Comparison of ENCODE assay signal across 8 mouse cellular contexts in genomic region chr5:124078794-124079416, GRCm38 (mm10). TPM values are rescaled to one million over a fixed set of nuclear protein-coding genes. Genes with fewer than 3 reads are reported as not detected.
DNase-seq lines count a peak whose midpoint lies in the region; ATAC-seq and TF ChIP-seq lines count a peak whose summit lies in the region.

No protein-coding gene starts in this region.

- 0 out of 2 replicates have a peak overlapping the region, but pooled peaks have one; percentile 8 for H3K27ac ChIP-seq in gastrocnemius, adult 2 months

- DNase-seq in gastrocnemius, adult 2 months, result no peak
- no peak for DNase-seq in gastrocnemius, adult 8-10 months (ENCODE audit: low spot score in 2 of 2)
- DNase-seq in cerebellum, adult 9-10 months, result peak; percentile 59
- DNase-seq in left cerebral cortex, postnatal 36 days (ENCODE audit: low spot score in 2 of 2), result peak; percentile 51 to 58
- DNase-seq in right cerebral cortex, adult 2 months (ENCODE audit: low spot score in 2 of 2), result peak; percentile 49 to 62
- no peak for DNase-seq in embryo, embryonic 11 days
- no peak for DNase-seq in kidney, postnatal 10 days

- intact Hi-C loops in gastrocnemius, adult 2 months (cut with DNase I), result no loop called here
- intact Hi-C loops in left cerebral cortex, postnatal 36 days (cut with DNase I), result no loop called here

- no peak overlapping the region for H3K4me3 ChIP-seq in gastrocnemius, adult 2 months

- peak; percentile 38 to 51; a peak in 3 of 4 replicates for ATAC-seq in hematopoietic stem cell, adult 5-6 weeks (replicated peaks in 1 of 2; ENCODE audit: insufficient read depth in 1 of 2, low FRiP score in 2 of 2, low TSS enrichment in 1 of 2, low read depth in 1 of 2, poor library complexity in 2 of 2, severe bottlenecking in 2 of 2)

- TF ChIP-seq CTCF in gastrocnemius, adult 2 months (IDR thresholded peaks at IDR 0.05), result no peak

RNA-seq across cellular contexts. Expression of gene Abcb9, which starts 16.7 kb away (rescaled TPM):
- total RNA-seq in gastrocnemius, adult 2 months (2021), result 10 to 100 TPM in 1 of 2 experiments, 1 to 10 TPM in 1; 7.1 to 11.9 TPM
- 1 to 10 TPM; 7.2 to 9.5 (median 8.8) TPM for total RNA-seq in gastrocnemius, adult 8-10 months (2022)
- total RNA-seq in hematopoietic stem cell, adult 5-6 weeks (2017), result 0.84 and 2.4 TPM in 2 replicates
- total RNA-seq in left cerebral cortex, postnatal 36 days (2021), result 10 to 100 TPM; 55.9 to 57.5 TPM

RNA-seq across cellular contexts. Expression of gene Ogfod2, which starts 33.2 kb away (rescaled TPM):
- 10 to 100 TPM; 11.7 to 12.2 TPM for total RNA-seq in gastrocnemius, adult 2 months (2021)
- 10 to 100 TPM; 15.4 to 19.7 (median 17.3) TPM for total RNA-seq in gastrocnemius, adult 8-10 months (2022)
- 7.9 and 13.8 TPM in 2 replicates for total RNA-seq in hematopoietic stem cell, adult 5-6 weeks (2017)
- total RNA-seq in left cerebral cortex, postnatal 36 days (2021), result 10 to 100 TPM; 37.3 to 37.8 TPM

RNA-seq across cellular contexts. Expression of gene Arl6ip4, which starts 37.0 kb away (rescaled TPM):
- 10 to 100 TPM; 38.3 to 41.2 TPM for total RNA-seq in gastrocnemius, adult 2 months (2021)
- 10 to 100 TPM; 36.7 to 46.8 (median 44.1) TPM for total RNA-seq in gastrocnemius, adult 8-10 months (2022)
- 81.3 and 90.1 TPM in 2 replicates for total RNA-seq in hematopoietic stem cell, adult 5-6 weeks (2017)
- 10 to 100 TPM; 50.3 to 62.4 TPM for total RNA-seq in left cerebral cortex, postnatal 36 days (2021)

RNA-seq across cellular contexts. Expression of gene Vps37b, which starts 46.8 kb away (rescaled TPM):
- 1 to 10 TPM; 4.1 to 6.2 TPM for total RNA-seq in gastrocnemius, adult 2 months (2021)
- total RNA-seq in gastrocnemius, adult 8-10 months (2022), result 1 to 10 TPM; 4.6 to 6.2 (median 5.1) TPM
- total RNA-seq in hematopoietic stem cell, adult 5-6 weeks (2017), result 20.4 and 22.2 TPM in 2 replicates
- total RNA-seq in left cerebral cortex, postnatal 36 days (2021), result 10 to 100 TPM; 45.8 to 51.0 TPM

Comparison
In these comparisons a context has a peak if more than half of its experiments do, and no peak if none do; other contexts are left out.
1. DNase-seq: peak in cerebellum, adult 9-10 months (single experiment), left cerebral cortex, postnatal 36 days (2 of 2) and right cerebral cortex, adult 2 months (2 of 2); none in gastrocnemius, adult 2 months (single experiment), gastrocnemius, adult 8-10 months (0 of 2), embryo, embryonic 11 days (single experiment) and kidney, postnatal 10 days (single experiment).
2. RNA of gene Abcb9, which starts 16.7 kb away (total RNA-seq): 55.9 to 57.5 TPM in left cerebral cortex, postnatal 36 days; 7.1 to 11.9 TPM in gastrocnemius, adult 2 months, 7.2 to 9.5 TPM in gastrocnemius, adult 8-10 months and 0.84 to 2.4 TPM in hematopoietic stem cell, adult 5-6 weeks; every median in the first group is over 4 times any median in the second.